Mouse (Mus musculus) cerebellum, adult 18-20 months (tissue): ENCODE results near the gene Samd4b.
A peak's percentile ranks its signal among the peaks of the same experiment; 100 is the strongest.
"Not testable (repeated sequence)": the region's sequence is repeated elsewhere in the genome, so short reads cannot be mapped to it uniquely, and the experiment has no call there.

ENCODE experiments used
- DNase-seq, 2 experiments: peaks; one replicate each; pipeline ENCODE4 v3.0.0; 2021

Samd4b gene

GRCm38 (mm10) chr7:28392429-28393271 lies 205.3 kb downstream of the Samd4b start, which contains the start of the genes Med29 and Paf1:
Gene Med29, minus strand, starts transcription at chr7:28392708.
Gene Paf1, plus strand, starts transcription at chr7:28392951.
- peak; percentile 94 to 99 for DNase-seq

GRCm38 (mm10) chr7:28390331-28390730 lies 207.6 kb downstream of the Samd4b start:
- no peak for DNase-seq

GRCm38 (mm10) chr7:28387384-28387783 lies 210.6 kb downstream of the Samd4b start:
- DNase-seq = not testable (repeated sequence)

- not testable (repeated sequence) for DNase-seq
These were observed 211.1 kb downstream of the Samd4b start for GRCm38 (mm10) chr7:28386877-28387276.

GRCm38 (mm10) chr7:28386462-28386861 lies 211.5 kb downstream of the Samd4b start:
- DNase-seq = peak; percentile 68 to 76

- no peak for DNase-seq
These were observed 211.9 kb downstream of the Samd4b start for GRCm38 (mm10) chr7:28386007-28386406.

GRCm38 (mm10) chr7:28385196-28385595 lies 212.7 kb downstream of the Samd4b start:
- no peak for DNase-seq

GRCm38 (mm10) chr7:28384162-28384561 lies 213.8 kb downstream of the Samd4b start:
- no peak for DNase-seq

- no peak for DNase-seq
These were observed 214.3 kb downstream of the Samd4b start for GRCm38 (mm10) chr7:28383606-28384005.

- DNase-seq = no peak
These were observed 215.0 kb downstream of the Samd4b start for GRCm38 (mm10) chr7:28382981-28383396.

GRCm38 (mm10) chr7:28382347-28382951 lies 215.5 kb downstream of the Samd4b start:
- DNase-seq = no peak

- peak in 1 of 2 experiments; percentile 41 for DNase-seq
These were observed 216.0 kb downstream of the Samd4b start for GRCm38 (mm10) chr7:28381938-28382337.

GRCm38 (mm10) chr7:28381017-28381790 lies 216.7 kb downstream of the Samd4b start:
- DNase-seq = peak; percentile 37 to 43

- DNase-seq = no peak
These were observed 217.5 kb downstream of the Samd4b start, which contains the start of gene Zfp36 for GRCm38 (mm10) chr7:28380237-28381016. Gene Zfp36, minus strand, starts transcription at chr7:28380253.

GRCm38 (mm10) chr7:28378769-28379651 lies 218.9 kb downstream of the Samd4b start:
- DNase-seq = peak; percentile 59 to 72

GRCm38 (mm10) chr7:28378066-28378690 lies 219.8 kb downstream of the Samd4b start:
- DNase-seq = no peak

- DNase-seq = no peak
These were observed 220.5 kb downstream of the Samd4b start for GRCm38 (mm10) chr7:28377190-28378065.

GRCm38 (mm10) chr7:28376011-28376771 lies 221.8 kb downstream of the Samd4b start:
- no peak for DNase-seq
